Mouse (Mus musculus) embryo, embryonic 11.5 days (tissue): Measurements from ENCODE around the gene Agpat4.

ENCODE experiments used
- DNase-seq: peaks from one replicate; pipeline ENCODE4 v3.0.0-alpha.2; 2012; ENCODE audit warnings: low read depth, low spot score

Agpat4 gene

DNA sequence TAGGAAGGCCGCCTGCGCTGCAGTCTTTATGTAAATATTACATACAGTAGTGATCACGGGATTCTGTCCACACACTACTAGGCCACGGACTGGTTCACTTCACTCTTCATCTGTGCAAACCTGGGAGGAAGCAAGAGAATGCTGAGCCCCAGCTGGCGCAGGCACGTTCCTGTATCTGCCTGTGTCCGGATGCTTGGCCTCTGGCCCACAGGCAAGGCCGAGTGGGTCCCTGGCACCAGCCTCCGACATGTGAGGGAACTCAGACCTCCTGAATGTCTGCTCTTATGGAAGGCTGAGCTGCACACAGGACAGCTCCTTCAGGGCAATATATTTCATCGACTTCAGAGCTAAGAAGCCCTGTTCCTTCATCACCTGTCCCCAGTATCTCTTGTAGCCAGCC, 109.5 kb downstream of the Agpat4 start:
- DNase-seq: no peak

DNA sequence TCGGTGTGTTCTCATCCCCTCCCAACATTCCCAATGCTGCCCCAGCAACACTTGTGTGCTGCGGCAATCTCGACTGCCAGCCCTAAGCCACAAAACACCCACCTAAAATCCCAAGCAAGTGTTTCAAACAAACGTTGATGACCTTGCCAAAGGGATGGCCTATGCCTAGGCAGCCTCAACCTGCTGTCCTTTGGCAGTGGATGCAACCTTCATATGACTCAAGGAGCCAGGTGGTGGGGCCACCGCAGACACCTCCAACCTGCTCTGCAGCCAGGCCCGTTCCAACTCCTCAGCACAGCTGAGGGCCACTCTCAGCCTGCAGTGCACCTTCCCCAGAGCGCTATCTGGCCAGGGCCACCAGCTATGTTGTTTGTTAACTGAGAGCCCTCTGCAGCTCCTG, 110.0 kb downstream of the Agpat4 start:
- DNase-seq: no peak

DNA sequence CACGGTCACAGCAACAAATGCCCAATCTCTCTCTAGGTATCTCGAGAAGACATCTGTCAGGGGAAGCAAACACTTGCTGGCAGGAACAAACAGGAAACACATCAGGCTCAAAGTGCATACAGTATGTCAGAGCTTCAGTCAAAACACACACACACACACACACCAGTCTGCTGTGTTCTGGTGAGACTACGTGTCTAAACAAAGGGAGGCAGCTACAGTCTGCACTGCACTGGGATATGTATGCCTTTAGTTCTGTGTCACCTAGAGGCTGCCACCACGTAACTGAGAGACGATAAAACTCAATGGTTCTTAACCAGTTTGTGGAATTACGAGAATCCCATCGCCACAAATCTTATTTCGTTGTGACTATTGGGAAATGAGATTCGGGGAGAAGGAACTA, 111.3 kb downstream of the Agpat4 start:
- no peak for DNase-seq

DNA sequence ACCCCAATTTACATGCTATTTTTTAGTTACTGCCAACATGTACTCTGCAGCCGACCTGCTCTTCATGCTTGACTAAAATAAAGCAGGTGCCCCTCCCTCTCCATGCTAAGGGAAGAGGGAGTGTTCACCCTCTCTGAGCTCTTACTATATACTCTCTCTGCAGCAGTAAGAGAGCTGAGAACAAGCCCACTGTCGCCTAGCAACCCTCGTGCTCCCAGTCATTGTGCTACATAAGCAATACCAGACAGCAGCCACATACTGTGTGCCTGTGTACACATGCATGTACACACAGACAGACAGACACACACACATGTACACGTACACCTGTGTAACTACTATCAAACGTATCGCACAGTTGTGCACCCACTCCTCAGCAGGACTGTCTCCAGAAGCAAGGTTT, 111.7 kb downstream of the Agpat4 start:
- no peak for DNase-seq

- DNase-seq: no peak
These were observed 112.6 kb downstream of the Agpat4 start for GRCm38 (mm10) chr17:12231087-12231486.

DNA sequence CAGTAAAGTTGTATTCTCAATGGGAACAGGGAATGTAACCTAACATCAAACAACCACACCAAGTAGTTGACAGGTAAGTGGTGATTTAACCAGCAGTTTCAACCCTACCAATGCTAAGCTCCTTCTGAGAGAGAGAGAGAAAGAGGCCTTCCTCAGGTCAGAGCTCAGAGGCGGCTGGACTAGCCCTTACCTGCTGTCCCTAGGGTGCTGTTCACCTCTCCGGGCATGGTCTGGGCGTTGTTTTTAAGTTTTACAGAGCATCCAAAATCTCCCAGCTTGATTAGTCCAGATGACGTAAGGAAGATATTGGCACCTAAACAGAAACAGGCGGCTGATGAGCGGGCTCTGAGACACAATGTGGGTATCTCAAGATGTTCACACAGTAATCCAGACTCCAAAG, 114.2 kb downstream of the Agpat4 start:
- DNase-seq: no peak

DNA sequence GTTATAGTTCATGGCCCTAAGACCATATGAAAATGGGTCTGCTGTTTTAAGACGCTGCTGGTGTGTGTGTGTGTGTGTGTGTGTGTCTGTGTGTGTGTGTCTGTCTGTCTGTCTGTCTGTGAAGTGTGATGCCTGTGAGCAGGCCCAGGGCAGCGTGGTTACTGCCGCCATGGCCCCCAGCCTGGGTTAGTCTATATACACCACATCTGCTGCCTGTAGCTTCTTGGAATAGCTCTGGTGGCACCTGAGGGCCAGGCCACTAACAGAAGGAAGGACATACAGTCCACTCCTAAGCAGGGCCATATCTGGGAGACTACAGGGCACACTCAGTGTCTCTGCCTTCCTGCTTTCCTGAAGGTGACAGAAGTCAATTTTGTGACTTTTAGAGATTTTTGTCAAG, 122.2 kb downstream of the Agpat4 start:
- DNase-seq: no peak

GRCm38 (mm10) chr17:12249783-12250504, 131.4 kb downstream of the Agpat4 start:
- no peak for DNase-seq

DNA sequence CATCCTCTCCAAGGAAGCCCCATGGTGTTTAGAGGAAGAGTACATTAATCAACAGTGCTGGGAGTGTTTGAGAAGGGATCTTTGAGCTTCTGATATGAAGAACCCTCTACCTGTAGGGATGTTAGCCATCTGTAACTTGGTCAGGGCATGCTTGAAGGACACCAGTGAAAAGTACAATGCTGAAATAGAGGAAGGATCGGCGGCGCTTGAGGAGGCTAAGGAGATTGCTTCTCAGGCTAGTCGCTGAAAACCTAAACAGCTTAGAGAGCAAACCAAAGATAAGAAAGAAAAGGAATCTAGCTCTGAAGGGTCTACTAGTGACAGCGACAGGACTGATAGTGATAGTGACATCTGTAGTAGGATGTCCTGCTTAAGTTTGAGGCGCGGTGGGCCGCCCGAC, 132.1 kb downstream of the Agpat4 start:
- DNase-seq: no peak

DNA sequence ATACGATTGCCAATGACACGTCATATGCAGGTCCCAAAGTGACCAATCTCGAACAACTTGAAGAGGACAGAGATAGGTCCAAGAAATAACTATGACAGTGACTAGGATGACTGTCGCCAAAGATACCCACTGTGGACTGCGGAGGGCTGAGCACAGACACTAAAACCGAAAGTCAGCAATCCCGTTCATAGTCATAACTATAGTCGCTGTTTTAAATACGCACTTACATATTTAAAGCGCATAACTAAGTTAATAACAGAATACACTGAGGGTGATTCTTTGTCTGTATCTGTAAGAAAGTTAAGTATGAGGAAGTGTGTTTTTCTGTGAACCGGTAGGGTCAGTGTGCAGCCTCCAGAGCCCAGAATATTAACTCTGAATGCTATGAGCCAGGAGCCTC, 137.6 kb downstream of the Agpat4 start:
- DNase-seq: no peak

DNA sequence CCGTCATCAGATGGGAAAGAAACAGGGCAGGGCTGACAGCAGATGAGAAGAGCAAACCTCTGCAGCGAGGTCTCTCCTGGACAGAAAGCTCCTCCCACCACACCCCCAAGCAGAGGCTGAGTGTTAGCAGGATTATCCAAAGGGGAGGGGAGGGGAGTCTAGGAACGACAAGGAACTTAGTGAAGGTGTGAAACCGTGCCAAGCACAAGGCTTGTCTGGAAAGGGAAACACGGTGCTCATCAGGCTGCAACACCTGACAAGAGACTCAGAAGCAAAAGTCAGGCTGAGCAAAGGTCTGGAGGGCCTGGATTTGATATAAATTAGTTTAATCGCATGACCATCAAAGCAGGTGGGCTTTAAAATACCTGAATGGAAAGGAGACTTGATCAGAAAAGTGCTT, 140.0 kb downstream of the Agpat4 start:
- DNase-seq: no peak

- no peak for DNase-seq
These were observed 141.5 kb downstream of the Agpat4 start for GRCm38 (mm10) chr17:12259957-12260356.

DNA sequence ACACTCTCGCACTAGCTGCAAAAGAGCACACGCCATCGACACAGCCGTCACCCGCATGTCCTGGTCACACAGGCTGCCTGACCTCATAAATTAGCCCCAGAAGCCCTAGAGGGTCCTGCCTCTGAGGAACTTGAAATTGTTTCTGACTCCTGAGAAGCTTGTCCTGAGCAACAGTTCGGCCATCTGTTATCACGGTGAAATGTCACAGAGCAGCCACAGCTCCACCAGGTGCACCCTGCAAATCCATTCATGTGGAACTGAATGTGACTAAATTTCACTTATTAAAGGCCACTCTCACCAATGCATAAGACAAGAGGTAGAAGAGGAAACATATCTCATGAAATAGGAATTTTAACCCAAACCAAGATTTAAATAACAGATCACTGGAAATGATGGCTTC, 142.9 kb downstream of the Agpat4 start:
- DNase-seq: no peak

DNA sequence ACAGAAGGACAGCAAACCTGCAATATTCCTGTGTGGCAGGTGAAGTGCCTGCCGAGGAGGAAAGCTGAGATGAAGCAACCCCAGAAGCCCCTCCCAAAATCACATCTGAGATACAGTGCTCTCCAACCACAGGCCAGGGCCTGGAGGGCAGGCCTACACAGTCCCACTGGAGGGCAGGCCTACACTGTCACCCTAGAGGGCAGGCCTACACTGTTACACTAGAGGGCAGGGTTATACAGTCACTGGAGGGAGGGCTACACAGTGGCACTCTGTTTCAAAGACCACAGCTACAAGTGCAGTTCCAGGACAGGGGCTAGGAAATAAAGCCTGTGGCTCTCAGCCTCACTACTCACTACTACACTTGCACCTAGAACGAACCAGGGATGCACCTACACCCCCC, 143.4 kb downstream of the Agpat4 start:
- DNase-seq: no peak

DNA sequence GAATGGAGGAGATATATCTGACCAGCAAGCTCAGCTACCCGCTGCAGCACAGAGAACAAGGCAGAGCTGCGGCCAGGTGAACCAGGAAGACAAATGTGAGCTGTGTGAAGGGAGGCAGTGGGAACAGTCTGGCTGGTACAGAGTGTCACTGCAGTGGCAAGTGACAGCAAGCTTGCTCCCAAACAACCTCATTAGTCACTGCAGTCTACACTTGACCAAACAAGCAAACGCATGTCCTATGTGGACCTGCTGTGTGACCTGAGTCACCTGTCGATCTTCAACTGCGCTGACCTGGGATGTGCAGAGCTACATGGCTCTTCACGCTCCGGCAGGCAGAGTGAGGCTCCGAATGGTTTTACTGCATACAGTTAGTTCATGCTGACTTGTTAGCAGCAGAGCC, 144.3 kb downstream of the Agpat4 start:
- DNase-seq: no peak

DNA sequence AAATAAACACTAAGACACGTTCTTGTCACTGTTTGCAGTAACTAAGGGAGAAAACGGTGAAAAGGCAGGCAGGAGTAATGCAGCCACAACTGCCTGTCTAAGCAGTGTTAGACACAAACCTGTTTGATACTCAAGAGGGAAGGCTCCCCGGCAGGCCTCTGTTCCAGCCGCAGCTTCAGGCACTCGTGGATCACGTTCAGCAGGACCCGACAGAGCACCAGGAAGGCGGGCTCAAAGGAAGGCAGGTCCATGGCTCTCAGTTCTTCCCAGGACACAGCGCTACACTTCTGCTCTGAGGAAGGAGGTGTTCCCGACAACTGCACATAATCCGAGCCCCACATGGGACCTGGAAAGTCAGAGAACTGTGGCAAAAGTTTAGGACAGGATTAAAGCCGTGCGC, 145.3 kb downstream of the Agpat4 start:
- no peak for DNase-seq

DNA sequence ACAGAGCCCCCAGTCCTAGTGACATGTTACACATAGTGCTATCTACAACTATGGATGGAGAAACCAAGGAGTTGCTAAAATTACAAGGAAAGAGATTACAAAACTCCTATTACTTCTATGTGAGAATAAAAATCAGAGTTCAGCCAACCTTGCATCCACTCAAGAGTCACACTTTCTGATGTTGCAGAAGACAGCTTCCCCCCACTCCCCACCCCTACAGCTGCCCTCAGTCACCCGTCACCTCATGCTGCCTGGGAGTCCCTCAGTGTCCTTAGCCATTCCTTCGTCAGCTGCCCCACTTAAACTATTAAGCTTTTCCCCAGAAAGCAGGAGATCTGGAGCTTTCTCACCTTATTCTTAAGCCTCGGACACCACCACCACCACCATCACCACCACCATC, 145.8 kb downstream of the Agpat4 start:
- DNase-seq: no peak

DNA sequence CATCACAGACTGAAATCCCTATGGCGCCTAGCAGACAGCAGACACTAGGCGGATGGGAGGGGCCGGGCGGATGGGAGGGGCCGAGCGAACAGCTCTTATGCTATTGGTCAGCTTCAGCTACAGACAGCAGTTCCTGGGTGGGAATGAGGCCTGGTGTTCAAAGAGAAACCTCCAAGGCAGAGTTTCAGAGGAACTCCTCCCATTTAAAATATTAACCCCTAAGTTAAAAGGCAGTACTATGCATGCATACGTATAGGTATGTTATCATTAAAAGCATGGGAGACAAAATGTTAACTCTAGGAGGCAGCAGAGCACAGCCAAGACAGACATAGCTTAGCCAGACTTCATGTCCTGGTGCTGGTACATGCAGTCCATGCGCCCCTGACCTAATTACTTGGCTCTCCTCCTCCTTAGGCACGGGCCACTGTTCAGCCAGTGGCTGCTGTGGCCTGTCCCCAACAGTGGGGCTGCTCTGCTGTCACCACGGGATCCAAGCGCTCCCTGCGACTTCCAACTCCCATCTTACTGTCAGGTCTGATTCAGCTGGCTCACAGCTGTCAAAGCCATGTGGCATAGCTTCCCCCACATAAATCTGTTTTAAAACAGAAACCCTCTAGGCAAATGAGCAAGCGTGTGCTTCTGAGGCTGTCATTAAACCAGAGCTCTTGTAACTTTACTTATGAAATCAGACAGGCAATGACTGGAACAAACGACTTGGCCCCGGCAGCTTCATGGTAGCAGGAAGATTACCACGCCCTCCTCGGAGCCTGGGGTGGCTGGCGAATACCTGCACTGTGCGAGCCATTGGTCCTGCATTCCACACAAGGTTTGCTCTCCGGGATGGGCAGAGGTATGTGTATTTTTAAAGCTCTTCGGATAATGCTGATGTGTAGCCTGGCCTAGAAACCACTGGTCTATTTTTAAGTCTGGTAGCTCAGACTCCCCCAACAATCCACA, 147.7 kb downstream of the Agpat4 start:
- DNase-seq: no peak

GRCm38 (mm10) chr17:12268091-12268490, 149.6 kb downstream of the Agpat4 start:
- no peak for DNase-seq

DNA sequence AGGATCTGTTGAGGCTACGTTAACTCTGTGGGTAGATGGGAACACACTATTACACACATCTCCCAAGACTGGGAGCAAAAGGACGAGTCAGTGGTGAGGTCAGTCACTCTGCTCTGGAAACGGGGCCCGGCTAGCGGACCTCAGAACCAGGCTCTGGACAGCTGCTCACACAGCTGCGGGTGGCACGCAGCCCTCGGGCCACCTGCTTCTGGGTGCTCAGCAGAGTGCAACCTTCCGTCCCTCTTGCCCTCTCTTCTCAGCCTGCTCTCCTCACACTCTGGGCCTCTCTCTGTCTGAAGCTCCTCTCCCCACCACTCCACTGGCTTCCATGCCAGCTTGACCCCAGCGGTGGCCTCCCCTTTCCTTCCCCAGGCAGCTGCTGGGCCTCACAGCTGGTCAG, 150.0 kb downstream of the Agpat4 start:
- no peak for DNase-seq
